Mouse (Mus musculus) ES-Bruce4 (cell line): ENCODE data around the gene Hdac9. TPM values are rescaled to one million over a fixed set of nuclear protein-coding genes. Genes with fewer than 3 reads are reported as not detected.

ENCODE experiments used
- H3K27ac ChIP-seq: 2 replicates; pipeline ENCODE4 v1.5.1; 2012; ENCODE audit warnings: low read length, inconsistent platforms; ENCODE audit not compliant: insufficient read depth
- H3K27me3 ChIP-seq: 2 replicates; pipeline ENCODE4 v1.6.1; 2012; ENCODE audit warnings: mild to moderate bottlenecking, low read length, inconsistent platforms; ENCODE audit not compliant: control insufficient read depth, poor library complexity, insufficient read depth, severe bottlenecking
- H3K36me3 ChIP-seq: 2 replicates; pipeline ENCODE4 v1.6.1; 2012; ENCODE audit warnings: inconsistent platforms, mild to moderate bottlenecking, low read length, moderate library complexity; ENCODE audit not compliant: control insufficient read depth, poor library complexity, insufficient read depth, severe bottlenecking
- H3K4me1 ChIP-seq: one replicate; pipeline ENCODE4 v1.8.1; 2011; ENCODE audit warnings: low read length; ENCODE audit not compliant: control insufficient read depth, insufficient read depth
- H3K4me3 ChIP-seq: 2 replicates; pipeline ENCODE4 v1.5.1; 2011; ENCODE audit warnings: low read depth, mild to moderate bottlenecking, low read length
- H3K9ac ChIP-seq: 2 replicates; pipeline ENCODE4 v1.6.1; 2012; ENCODE audit warnings: low read depth, mild to moderate bottlenecking, inconsistent platforms; ENCODE audit not compliant: poor library complexity, severe bottlenecking
- H3K9me3 ChIP-seq: replicated peaks from 2 replicates; pipeline ENCODE4 v1.6.1; 2012; ENCODE audit warnings: mild to moderate bottlenecking, low read length, inconsistent platforms; ENCODE audit not compliant: control insufficient read depth, poor library complexity, insufficient read depth, severe bottlenecking
- CTCF ChIP-seq: IDR thresholded peaks from one replicate; pipeline ENCODE4 v1.8.1; 2011; ENCODE audit warnings: low read depth, low read length
- EP300 ChIP-seq: IDR thresholded peaks from 2 replicates; pipeline ENCODE4 v1.6.1; 2011; ENCODE audit warnings: low read depth, low read length; ENCODE audit not compliant: insufficient read depth
- POLR2A ChIP-seq: IDR thresholded peaks from one replicate; pipeline ENCODE4 v1.8.1; 2011; ENCODE audit warnings: low read length; ENCODE audit not compliant: insufficient read depth
- polyA plus RNA-seq: library from polyadenylated mRNA; stranded (reverse); fragments of >200 nt; gene quantifications from 2 replicates; pipeline ENCODE4 v1.2.4, GENCODE M21; 2011; ENCODE audit warnings: low read depth; ENCODE audit not compliant: missing spikeins, insufficient read depth, insufficient read length

The Hdac9 gene
- polyA plus RNA-seq, 1 experiment = 1.6 TPM

- TF ChIP-seq POLR2A (no peak), EP300 (no peak), CTCF (no peak)
- Histone ChIP-seq H3K4me3 (no peak overlapping the region), H3K9me3 (no peaks in the 10 kb centered on the region), H3K27ac (no peak overlapping the region), H3K27me3 (no peaks in the 10 kb centered on the region), H3K4me1 (no peaks in the 10 kb centered on the region), H3K36me3 (no peaks in the 10 kb centered on the region), H3K9ac (no peak overlapping the region)
Observed at GRCm38 (mm10) chr12:34332884-34333283, 584.0 kb downstream of the Hdac9 start.

DNA sequence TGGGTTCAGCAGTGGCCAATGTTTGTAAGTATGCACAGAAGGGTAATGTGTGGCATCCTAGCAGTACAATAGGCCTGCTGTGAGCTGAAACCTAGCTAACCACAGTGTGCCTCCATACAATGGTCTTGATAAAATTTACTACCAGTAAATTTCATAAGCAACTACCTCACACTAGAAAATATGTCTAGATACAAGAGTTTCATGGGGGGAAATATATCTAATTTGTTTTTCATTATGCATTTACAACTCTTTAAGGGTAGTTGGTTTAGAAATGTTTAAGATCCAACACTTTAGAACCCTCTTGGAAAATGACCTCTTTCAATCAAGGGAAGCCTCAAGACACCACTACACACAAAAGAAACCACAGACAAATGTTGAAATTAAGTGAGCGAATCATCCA, 589.8 kb downstream of the Hdac9 start:
- Histone ChIP-seq H3K9ac (no peak overlapping the region), H3K27me3 (no peaks in the 10 kb centered on the region), H3K9me3 (no peaks in the 10 kb centered on the region)

GRCm38 (mm10) chr12:34312113-34312719, 604.7 kb downstream of the Hdac9 start:
- Histone ChIP-seq H3K9me3 (no peaks in the 10 kb centered on the region), H3K27me3 (no peaks in the 10 kb centered on the region; the same call in 1 of the 2 replicates), H3K9ac (no peak overlapping the region), H3K36me3 (no peaks in the 10 kb centered on the region), H3K4me1 (no peaks in the 10 kb centered on the region), H3K4me3 (no peak overlapping the region), H3K27ac (no peak overlapping the region)
- TF ChIP-seq EP300 = no peak
- no peak for TF ChIP-seq CTCF
- TF ChIP-seq POLR2A = no peak

More for the DNA sequence above, 589.8 kb downstream of the Hdac9 start:
- TF ChIP-seq POLR2A (no peak), CTCF (no peak), EP300 (no peak)
- no peak overlapping the region for H3K4me3 ChIP-seq
- no peaks in the 10 kb centered on the region for H3K36me3 ChIP-seq
- no peaks in the 10 kb centered on the region for H3K4me1 ChIP-seq
- no peak overlapping the region for H3K27ac ChIP-seq

DNA sequence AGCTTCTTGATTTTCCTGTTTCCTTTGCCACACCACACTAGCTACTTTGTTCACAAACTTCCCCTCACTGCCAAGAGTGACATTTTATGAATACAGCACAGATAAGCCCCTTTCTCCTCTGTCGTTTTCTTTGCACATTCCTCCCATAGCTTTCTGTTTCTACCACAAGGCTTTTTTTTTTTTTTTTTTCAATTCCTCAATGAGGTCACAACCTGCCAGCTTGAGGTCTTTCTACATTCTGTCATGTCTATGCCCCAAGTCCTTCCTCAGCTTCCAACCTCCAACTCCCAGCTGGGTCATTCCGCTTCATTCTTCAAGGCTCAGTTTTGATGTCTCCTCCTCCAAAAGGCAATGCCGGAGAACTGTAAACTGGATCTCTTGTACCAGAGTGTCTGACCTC, 611.4 kb downstream of the Hdac9 start:
- H3K4me1 ChIP-seq = no peaks in the 10 kb centered on the region
- TF ChIP-seq EP300 (no peak), CTCF (no peak), POLR2A (no peak)
- H3K36me3 ChIP-seq = no peaks in the 10 kb centered on the region
- H3K9me3 ChIP-seq = no peaks in the 10 kb centered on the region
- H3K4me3 ChIP-seq = no peak overlapping the region
- H3K9ac ChIP-seq = no peak overlapping the region
- no peaks in the 10 kb centered on the region; the same call in 1 of the 2 replicates for H3K27me3 ChIP-seq
- no peak overlapping the region for H3K27ac ChIP-seq

- no peaks in the 10 kb centered on the region for H3K27me3 ChIP-seq
- H3K4me1 ChIP-seq = no peaks in the 10 kb centered on the region
- TF ChIP-seq POLR2A (no peak), EP300 (no peak), CTCF (no peak)
- no peak overlapping the region for H3K27ac ChIP-seq
- H3K4me3 ChIP-seq = no peak overlapping the region
- H3K36me3 ChIP-seq = no peaks in the 10 kb centered on the region
- H3K9me3 ChIP-seq = no peaks in the 10 kb centered on the region
- no peak overlapping the region for H3K9ac ChIP-seq
Observed at GRCm38 (mm10) chr12:34292346-34292745, 624.5 kb downstream of the Hdac9 start.

- Histone ChIP-seq H3K9me3 (no peaks in the 10 kb centered on the region), H3K4me1 (no peaks in the 10 kb centered on the region)
- no peak for TF ChIP-seq CTCF
- no peak for TF ChIP-seq EP300
- no peak for TF ChIP-seq POLR2A
Observed at GRCm38 (mm10) chr12:34287218-34287617, 629.7 kb downstream of the Hdac9 start.

More at GRCm38 (mm10) chr12:34287218-34287617, 629.7 kb downstream of the Hdac9 start:
- H3K36me3 ChIP-seq = no peaks in the 10 kb centered on the region
- H3K27me3 ChIP-seq = no peaks in the 10 kb centered on the region
- no peak overlapping the region for H3K9ac ChIP-seq
- no peak overlapping the region for H3K27ac ChIP-seq
- H3K4me3 ChIP-seq = no peak overlapping the region
